Mouse (Mus musculus): ENCODE results near the gene Il7r.

DNA sequence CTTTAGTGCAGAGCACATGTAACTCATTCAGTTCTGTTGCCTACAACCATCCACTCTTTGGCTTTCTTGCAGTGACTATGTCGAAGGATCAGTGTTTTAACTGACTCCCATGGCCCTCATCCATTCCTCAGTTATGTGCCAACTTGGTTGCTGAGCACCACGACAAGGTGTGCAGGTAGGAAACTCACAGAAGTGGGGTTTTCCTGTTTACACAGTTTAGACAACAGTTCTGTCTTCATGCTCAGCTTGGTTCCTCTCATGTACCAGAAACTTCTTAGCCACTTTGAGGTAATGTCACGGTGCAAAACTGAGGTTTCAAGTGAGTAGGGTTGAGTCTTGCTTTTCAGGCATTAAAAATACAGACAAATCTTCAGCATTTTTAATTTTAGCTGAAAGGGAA is 34.2 kb upstream of the Il7r start:
- TF ChIP-seq CTCF (IDR thresholded peaks at IDR 0.05; ENCODE audit: low read depth, low read length) (no peak), POLR2A (IDR thresholded peaks at IDR 0.05; ENCODE audit: extremely low read depth, insufficient read depth, low read length) (no peak)

Data from liver, adult 2 months (tissue).